ENCODE assay signal across 8 mouse cellular contexts in genomic region chr6:50536461-50536892, GRCm38 (mm10). TPM values are rescaled to one million over a fixed set of nuclear protein-coding genes. Genes with fewer than 3 reads are reported as not detected.
DNase-seq lines count a peak whose midpoint lies in the region; ATAC-seq lines count a peak whose summit lies in the region.

No protein-coding gene starts in this region.

- peak; percentile 85 for DNase-seq in R1 (ENCODE audit: low read depth, low spot score)
- DNase-seq in cerebellum, postnatal 25 days = peak; percentile 76 to 89
- peak; percentile 65 to 68 for DNase-seq in frontal cortex, postnatal 36 days (ENCODE audit: low spot score in 2 of 2)
- DNase-seq in left cerebral cortex, adult 18-20 months (ENCODE audit: low spot score in 2 of 2) = peak; percentile 76 to 80
- peak; percentile 72 to 81 for DNase-seq in right cerebral cortex, adult 2 months (ENCODE audit: low spot score in 2 of 2)
- DNase-seq in urinary bladder, postnatal 14 days (ENCODE audit: low spot score) = peak; percentile 81

- no peaks in the 10 kb centered on the region for H3K36me3 ChIP-seq in hindbrain, embryonic 16.5 days (ENCODE audit: control insufficient read depth, insufficient read depth, low read length)
- no peaks in the 10 kb centered on the region for H3K36me3 ChIP-seq in megakaryocyte, embryonic 14.5 days (replicated peaks; ENCODE audit: low read length)

- no peak overlapping the region for H3K27ac ChIP-seq in hindbrain, embryonic 16.5 days (ENCODE audit: low read depth, low read length)

- H3K4me2 ChIP-seq in hindbrain, embryonic 16.5 days (ENCODE audit: low read length) = no peak overlapping the region

- no peak overlapping the region for H3K9ac ChIP-seq in hindbrain, embryonic 16.5 days (ENCODE audit: low read depth, low read length)

- 10% methylated on average over 7 of the region's 7 CpGs for WGBS in hindbrain, embryonic 16.5 days

- no peaks in the 10 kb centered on the region; the same call in 1 of the 2 replicates for H3K4me1 ChIP-seq in hindbrain, embryonic 16.5 days (ENCODE audit: control insufficient read depth, insufficient read depth, low read depth, low read length)
- H3K4me1 ChIP-seq in megakaryocyte, embryonic 14.5 days = peaks cover 19% of the 10 kb centered on the region

- H3K27me3 ChIP-seq in hindbrain, embryonic 16.5 days (replicated peaks; ENCODE audit: control insufficient read depth, insufficient read depth, low read length) = no peaks in the 10 kb centered on the region; the same call in 1 of the 2 replicates
- peaks cover 14% of the 10 kb centered on the region for H3K27me3 ChIP-seq in megakaryocyte, embryonic 14.5 days (replicated peaks)

- no peak overlapping the region for H3K4me3 ChIP-seq in hindbrain, embryonic 16.5 days (ENCODE audit: low read length)
- H3K4me3 ChIP-seq in megakaryocyte, embryonic 14.5 days (replicated peaks) = peak overlapping the region; percentile 82

- H3K9me3 ChIP-seq in hindbrain, embryonic 16.5 days (ENCODE audit: control insufficient read depth, low read length) = no peaks in the 10 kb centered on the region
- H3K9me3 ChIP-seq in megakaryocyte, embryonic 14.5 days = peaks cover 4% of the 10 kb centered on the region; the same call in 1 of the 2 replicates

- peak; percentile 91 for ATAC-seq in hindbrain, embryonic 16.5 days

RNA-seq across cellular contexts. Expression of gene Cycs, which starts 29.9 kb away (rescaled TPM):
- 79.2 and 91.1 TPM in 2 replicates for polyA plus RNA-seq in hindbrain, embryonic 16.5 days (2015; fragmentation: Nextera tagmentation; extraction: Ambion mirVana)
- total RNA-seq in left cerebral cortex, adult 18-20 months (2021) = 10 to 100 TPM; 42.4 to 43.2 TPM
- 9.2 TPM in 1 of 2 replicates, not detected in the other for polyA plus RNA-seq in megakaryocyte, embryonic 14.5 days (2012; ENCODE audit: insufficient read depth, low replicate concordance)

RNA-seq across cellular contexts. Expression of gene 4921507P07Rik, which starts 60.0 kb away (rescaled TPM):
- polyA plus RNA-seq in hindbrain, embryonic 16.5 days (2015; fragmentation: Nextera tagmentation; extraction: Ambion mirVana) = 2.6 and 3.0 TPM in 2 replicates
- total RNA-seq in left cerebral cortex, adult 18-20 months (2021) = under 1 TPM; 0.26 to 0.59 TPM
- not detected in 2 replicates for polyA plus RNA-seq in megakaryocyte, embryonic 14.5 days (2012; ENCODE audit: insufficient read depth, low replicate concordance)
